Mouse (Mus musculus) testis, adult 10 weeks (tissue): Measurements from ENCODE around the gene Olfr380. TPM values are rescaled to one million over a fixed set of nuclear protein-coding genes. Genes with fewer than 3 reads are reported as not detected.

Experiments
- polyA plus RNA-seq: library from polyadenylated mRNA; stranded (reverse); fragments of 350-450 nt; fragmentation: Illumina TruSeq; extraction: RNeasy Lipid Tissue Mini Kit (QIAGEN cat#74804); gene quantifications from one replicate; pipeline ENCODE4 v1.2.3, GENCODE M21; 2014; ENCODE audit warnings: low read depth, low replicate concordance

Gene Olfr380
- polyA plus RNA-seq: not detected

DNA sequence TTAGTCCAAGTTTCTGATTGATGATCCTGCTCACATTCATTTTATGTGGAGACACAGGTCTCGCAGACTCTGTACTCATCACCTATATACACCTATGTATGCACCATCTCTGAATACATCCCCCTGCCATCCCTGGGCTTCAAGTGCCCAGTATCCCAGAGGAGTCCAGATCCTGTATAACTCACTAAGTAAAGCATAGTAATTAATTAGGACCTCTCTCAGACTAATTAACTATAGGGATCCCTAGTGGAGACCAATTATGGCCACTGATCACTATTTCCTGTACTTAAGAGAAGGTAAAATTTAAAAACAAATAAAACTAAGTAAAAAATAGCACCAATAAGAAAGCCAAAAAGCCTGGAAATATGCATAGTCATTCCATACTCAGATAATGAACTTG lies at the start of gene Olfr380:
Gene Olfr380, minus strand, starts transcription at position 101 of the 400 bp plus-strand sequence.

DNA sequence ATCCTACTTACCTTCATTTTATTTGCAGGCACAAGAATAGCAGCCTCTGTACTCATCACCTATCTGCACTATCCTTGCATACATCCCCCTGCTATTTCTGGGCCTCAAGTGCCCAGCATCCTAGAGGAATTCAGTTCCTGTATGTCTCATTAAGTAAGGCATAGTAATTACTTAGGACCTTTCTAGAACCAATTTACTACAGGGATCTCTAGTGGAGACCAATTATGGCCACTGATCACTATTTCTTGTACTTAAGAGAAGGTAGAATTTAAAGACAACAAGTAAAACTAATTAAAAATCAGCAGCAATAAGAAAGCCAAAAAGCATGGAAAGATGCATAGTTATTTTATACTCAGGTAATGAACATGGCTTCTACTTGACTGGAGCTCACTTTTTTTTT lies 34.2 kb upstream of the Olfr380 start, which contains the start of gene Olfr381:
Gene Olfr381, minus strand, starts transcription at position 101 of the 400 bp plus-strand sequence.

GRCm38 (mm10) chr11:73428377-73428776 lies 28.9 kb downstream of the Olfr380 start, which contains the start of gene Olfr378:
Gene Olfr378 (minus strand): TSS chr11:73428477.

Other genes starting within 250 kb of the Olfr380 start
- 1.5 TPM for gene Trpv1, start 223.2 kb downstream of the Olfr380 start, polyA plus RNA-seq
- 0.20 TPM for gene Trpv3, start 190.1 kb downstream of the Olfr380 start, polyA plus RNA-seq
- 14.4 TPM for gene Aspa, start 127.9 kb downstream of the Olfr380 start, polyA plus RNA-seq
- 1.1 TPM for gene Gm49340, start 127.8 kb downstream of the Olfr380 start, polyA plus RNA-seq
- gene Spata22, start 127.8 kb downstream of the Olfr380 start, polyA plus RNA-seq: 86.0 TPM
- gene Olfr20, start 106.7 kb downstream of the Olfr380 start, polyA plus RNA-seq: not detected
- not detected for gene Olfr376, start 86.3 kb downstream of the Olfr380 start, polyA plus RNA-seq
- gene Olfr1, start 57.9 kb downstream of the Olfr380 start, polyA plus RNA-seq: not detected
- gene Olfr378, start 29.0 kb downstream of the Olfr380 start, polyA plus RNA-seq: not detected
- not detected for gene Olfr381, start 34.1 kb upstream of the Olfr380 start, polyA plus RNA-seq
- not detected for gene Olfr382, start 59.7 kb upstream of the Olfr380 start, polyA plus RNA-seq
- not detected for gene Olfr385, start 135.5 kb upstream of the Olfr380 start, polyA plus RNA-seq
- gene Olfr384, start 141.1 kb upstream of the Olfr380 start, polyA plus RNA-seq: not detected
- 20.1 TPM for gene Zfp735, start 231.3 kb upstream of the Olfr380 start, polyA plus RNA-seq